12 mouse cellular contexts compared by ENCODE assay signal in the genomic region with DNA sequence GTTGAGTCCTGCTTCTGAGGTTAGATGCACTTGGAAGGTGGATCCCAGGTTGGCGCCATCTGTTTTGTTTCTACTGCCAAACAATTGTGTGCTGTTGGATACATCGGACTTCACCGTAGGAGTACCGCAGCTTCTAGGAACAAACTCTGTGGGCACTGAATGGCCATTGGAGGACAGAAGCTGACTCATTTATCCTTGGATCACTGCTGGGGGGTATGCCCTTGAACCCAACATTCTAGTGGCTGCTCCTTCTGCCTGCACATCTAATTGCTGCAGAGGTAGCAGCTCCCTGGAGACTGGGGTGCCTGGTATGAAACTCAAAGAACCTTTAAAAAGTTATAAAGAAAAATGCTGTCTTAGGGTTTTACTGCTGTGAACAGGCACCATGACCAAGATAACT. TPM values are rescaled to one million over a fixed set of nuclear protein-coding genes. Genes with fewer than 3 reads are reported as not detected.
A peak's percentile ranks its signal among the peaks of the same experiment; 100 is the strongest.
DNase-seq lines count a peak whose midpoint lies in the region.
"Had no signal": no experiment of that assay in that cellular context is flagged by ENCODE, and none has a peak within 500 bp of the region (broad histone marks: within the 10 kb centered on the region; RNA-seq: fewer than 3 reads in every experiment).

No protein-coding gene starts in this region.

- DNase-seq in adrenal gland, adult (ENCODE audit: inconsistent age in 2 of 2, low spot score in 1 of 2) = peak; percentile 23 to 72
- no peak for DNase-seq in adrenal gland, postnatal 10 days
- peak; percentile 36 to 37 for DNase-seq in adrenal gland, postnatal 36 days
- no peak for DNase-seq in adrenal gland, postnatal 4 days (ENCODE audit: low spot score in 2 of 2)
- peak; percentile 12 to 20 for DNase-seq in cerebellum, postnatal 14 days
- no peak for DNase-seq in cerebellum, adult 9-10 months
- peak; percentile 14 for DNase-seq in heart, adult 11 months
- no peak for DNase-seq in heart, adult 18-20 months
- DNase-seq: cerebellum, adult 8-10 months; embryo, embryonic 11 days; gastrocnemius, postnatal 25 days; kidney, adult 2 months had no signal

RNA-seq across cellular contexts. Expression of gene BC048403, which starts 11.5 kb away (rescaled TPM):
- 1 to 10 TPM; 7.0 to 7.6 TPM for total RNA-seq in adrenal gland, postnatal 10 days (2021)
- total RNA-seq in adrenal gland, postnatal 36 days (2021) = 10 to 100 TPM in 1 of 2 experiments, 1 to 10 TPM in 1; 9.0 to 13.3 TPM
- 1 to 10 TPM; 9.7 TPM for total RNA-seq in adrenal gland, postnatal 4 days (2021)
- 1 to 10 TPM; 2.0 to 2.7 TPM for total RNA-seq in heart, adult 18-20 months (2021)

Comparison
In these comparisons a context has a peak if more than half of its experiments do, and no peak if none do; other contexts are left out.
1. DNase-seq: peak in adrenal gland, adult (2 of 2), adrenal gland, postnatal 36 days (2 of 2), cerebellum, postnatal 14 days (2 of 2) and heart, adult 11 months (single experiment); none in adrenal gland, postnatal 10 days (single experiment), adrenal gland, postnatal 4 days (0 of 2), cerebellum, adult 9-10 months (single experiment) and heart, adult 18-20 months (0 of 2).